Mouse (Mus musculus): ENCODE measurements around the gene Smarcd1. TPM values are rescaled to one million over a fixed set of nuclear protein-coding genes. Genes with fewer than 3 reads are reported as not detected.

The Smarcd1 gene
- 100 to 1,000 TPM; 134 to 148 TPM for total RNA-seq (2021)

- peak; percentile 98 for DNase-seq
- intact Hi-C loops (cut with DNase I), result no loop called here
Observed at GRCm38 (mm10) chr15:99701999-99702900, at the start of gene Smarcd1. Gene Smarcd1, plus strand, starts transcription at chr15:99702129.

- no peak for DNase-seq
- intact Hi-C loops (cut with DNase I), result no loop called here
Observed at GRCm38 (mm10) chr15:99653291-99653690, 48.6 kb upstream of the Smarcd1 start.

- no peak for DNase-seq
- intact Hi-C loops (cut with DNase I), result no loop called here
Observed at GRCm38 (mm10) chr15:99653876-99654275, 48.1 kb upstream of the Smarcd1 start.

- intact Hi-C loops (cut with DNase I), result no loop called here
- DNase-seq, result no peak
Observed at GRCm38 (mm10) chr15:99655956-99656355, 46.0 kb upstream of the Smarcd1 start.

GRCm38 (mm10) chr15:99658437-99658836 is 43.5 kb upstream of the Smarcd1 start:
- DNase-seq, result no peak
- intact Hi-C loops (cut with DNase I), result no loop called here

GRCm38 (mm10) chr15:99661121-99661830 is 40.7 kb upstream of the Smarcd1 start:
- intact Hi-C loops (cut with DNase I), result no loop called here
- no peak for DNase-seq

GRCm38 (mm10) chr15:99662371-99662770 is 39.6 kb upstream of the Smarcd1 start:
- no peak for DNase-seq
- intact Hi-C loops (cut with DNase I), result no loop called here

- DNase-seq, result peak; percentile 74
- intact Hi-C loops (cut with DNase I), result no loop called here
Observed at GRCm38 (mm10) chr15:99663964-99664599, 37.8 kb upstream of the Smarcd1 start.

GRCm38 (mm10) chr15:99664600-99665451 is 37.1 kb upstream of the Smarcd1 start:
- intact Hi-C loops (cut with DNase I), result loop anchor here (5.0 kb wide), 1 partner anchor 168 kb away; no protein-coding TSS in a partner anchor
- DNase-seq, result peak; percentile 81

- DNase-seq, result no peak
Observed at GRCm38 (mm10) chr15:99667544-99667943, 34.4 kb upstream of the Smarcd1 start.

GRCm38 (mm10) chr15:99668881-99669280 is 33.0 kb upstream of the Smarcd1 start:
- peak; percentile 85 for DNase-seq

More at GRCm38 (mm10) chr15:99667544-99667943, 34.4 kb upstream of the Smarcd1 start:
- intact Hi-C loops (cut with DNase I), result loop anchor here (5.0 kb wide), 1 partner anchor 170 kb away; no protein-coding TSS in a partner anchor

GRCm38 (mm10) chr15:99669392-99669791 is 32.5 kb upstream of the Smarcd1 start:
- DNase-seq, result no peak
- intact Hi-C loops (cut with DNase I), result loop anchor here (1.0 to 5.0 kb wide), 2 partner anchors 73 to 172 kb away; no protein-coding TSS in a partner anchor

More at GRCm38 (mm10) chr15:99668881-99669280, 33.0 kb upstream of the Smarcd1 start:
- intact Hi-C loops (cut with DNase I), result loop anchor here (1.0 to 5.0 kb wide), 2 partner anchors 73 to 172 kb away; no protein-coding TSS in a partner anchor

GRCm38 (mm10) chr15:99670154-99670821 is 31.6 kb upstream of the Smarcd1 start, which contains the start of gene Asic1:
Gene Asic1, plus strand, starts transcription at chr15:99670368.
- peak; percentile 64 for DNase-seq
- intact Hi-C loops (cut with DNase I), result no loop called here

- no peak for DNase-seq
Observed at GRCm38 (mm10) chr15:99670964-99671670, 30.8 kb upstream of the Smarcd1 start.

GRCm38 (mm10) chr15:99671783-99672182 is 30.1 kb upstream of the Smarcd1 start:
- no peak for DNase-seq
- intact Hi-C loops (cut with DNase I), result no loop called here

More at GRCm38 (mm10) chr15:99670964-99671670, 30.8 kb upstream of the Smarcd1 start:
- intact Hi-C loops (cut with DNase I), result no loop called here

GRCm38 (mm10) chr15:99674866-99675265 is 27.1 kb upstream of the Smarcd1 start:
- DNase-seq, result no peak
- intact Hi-C loops (cut with DNase I), result no loop called here

GRCm38 (mm10) chr15:99677089-99677488 is 24.8 kb upstream of the Smarcd1 start:
- intact Hi-C loops (cut with DNase I), result no loop called here
- peak; percentile 90 for DNase-seq

- intact Hi-C loops (cut with DNase I), result no loop called here
- DNase-seq, result no peak
Observed at GRCm38 (mm10) chr15:99678063-99678800, 23.7 kb upstream of the Smarcd1 start.

Data from left cerebral cortex, postnatal 4 days (tissue).